Mouse (Mus musculus) MEL (cell line): ENCODE results near the gene Tdrd7.

Experiments
- E2F4 ChIP-seq: IDR thresholded peaks from 2 replicates; pipeline ENCODE4 v1.6.1; 2011; ENCODE audit warnings: low read depth, low read length, improper control_type of control experiment, borderline replicate concordance
- MAFK ChIP-seq: IDR thresholded peaks from 2 replicates; pipeline ENCODE4 v1.6.1; 2011; ENCODE audit warnings: low read depth, mild to moderate bottlenecking, low read length, improper control_type of control experiment, borderline replicate concordance
- ZNF384 ChIP-seq: IDR thresholded peaks from 2 replicates; pipeline ENCODE4 v1.6.1; 2012; ENCODE audit warnings: low read depth, mild to moderate bottlenecking, inconsistent platforms, low read length, improper control_type of control experiment

DNA sequence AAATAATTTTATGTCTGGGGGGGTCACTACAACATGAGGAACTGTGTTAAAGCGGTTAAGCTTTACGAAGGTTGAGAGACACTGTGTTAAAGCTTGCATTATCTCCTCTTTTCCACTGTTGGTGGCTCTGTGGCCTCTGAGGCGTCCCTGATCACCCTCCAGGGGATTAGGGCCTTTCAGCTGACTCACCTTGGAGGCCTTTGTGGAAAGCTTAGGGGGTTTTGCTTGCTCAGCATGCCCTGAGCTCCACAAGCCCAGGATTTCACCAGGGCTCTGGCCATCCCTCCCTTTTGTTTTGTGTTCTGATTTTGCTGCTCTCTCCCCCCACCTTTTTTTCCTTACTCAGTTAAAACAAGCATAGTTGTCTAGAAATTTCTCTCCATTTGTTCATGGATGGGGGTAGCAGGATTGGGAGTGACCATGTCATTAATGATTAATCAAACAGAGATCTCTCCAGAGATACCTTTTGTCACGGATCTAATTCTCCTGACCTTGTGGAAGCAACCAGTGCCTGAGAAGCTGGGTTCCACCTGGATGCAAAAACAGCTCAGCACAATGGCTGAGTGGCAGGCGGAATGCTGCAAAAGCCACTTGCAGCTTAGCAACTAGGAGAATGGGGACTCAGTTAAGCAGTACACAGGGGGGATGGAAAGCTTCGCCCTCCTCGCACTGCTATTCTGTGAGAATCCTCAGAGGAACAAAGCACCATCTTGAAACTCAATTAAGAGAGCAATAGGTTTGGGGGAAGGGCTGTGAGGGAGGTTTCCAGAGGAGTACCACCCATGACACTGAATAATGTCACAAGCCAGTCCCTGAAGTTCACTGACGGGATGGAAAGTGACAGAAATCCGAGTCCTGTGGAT lies 2.6 kb downstream of the Tdrd7 start:
- TF ChIP-seq E2F4 (no peak), ZNF384 (no peak), MAFK (no peak)
